Mouse (Mus musculus): ENCODE results near the gene Depdc5. TPM values are rescaled to one million over a fixed set of nuclear protein-coding genes. Genes with fewer than 3 reads are reported as not detected.
A peak's percentile ranks its signal among the peaks of the same experiment; 100 is the strongest.
"Not testable (repeated sequence)": the region's sequence is repeated elsewhere in the genome, so short reads cannot be mapped to it uniquely, and the experiment has no call there.

Depdc5 gene
- 0.12 and 0.17 TPM in 2 replicates for polyA plus RNA-seq (2012)

GRCm38 (mm10) chr5:32863253-32864228 is at the start of gene Depdc5:
TSS of gene Depdc5 (plus strand) at chr5:32863701.
- Histone ChIP-seq H3K4me1 (ENCODE audit: control insufficient read depth) (peaks cover 30% of the 10 kb centered on the region), H3K9me3 (ENCODE audit: control insufficient read depth, low read length) (no peaks in the 10 kb centered on the region), H3K27me3 (ENCODE audit: control insufficient read depth) (no peaks in the 10 kb centered on the region), H3K36me3 (ENCODE audit: control insufficient read depth) (peaks cover 32% of the 10 kb centered on the region), H3K4me3 (replicated peaks) (peak within 1 kb of the TSS; percentile 97)
- no peak for TF ChIP-seq TAL1 (IDR thresholded peaks at IDR 0.05; ENCODE audit: low read length)
- TF ChIP-seq GATA1 (IDR thresholded peaks at IDR 0.05; ENCODE audit: low read length), result no peak

GRCm38 (mm10) chr5:32815396-32815795 is 48.1 kb upstream of the Depdc5 start:
- Histone ChIP-seq H3K4me3 (replicated peaks) (no peak overlapping the region), H3K27me3 (ENCODE audit: control insufficient read depth) (no peaks in the 10 kb centered on the region), H3K36me3 (ENCODE audit: control insufficient read depth) (peaks cover 81% of the 10 kb centered on the region), H3K4me1 (ENCODE audit: control insufficient read depth) (no peaks in the 10 kb centered on the region), H3K9me3 (ENCODE audit: control insufficient read depth, low read length) (no peaks in the 10 kb centered on the region)
- TF ChIP-seq GATA1 (IDR thresholded peaks at IDR 0.05; ENCODE audit: low read length), result no peak
- TF ChIP-seq TAL1 (IDR thresholded peaks at IDR 0.05; ENCODE audit: low read length), result no peak

GRCm38 (mm10) chr5:32820471-32820870 is 43.0 kb upstream of the Depdc5 start:
- no peaks in the 10 kb centered on the region for H3K4me1 ChIP-seq (ENCODE audit: control insufficient read depth)
- H3K4me3 ChIP-seq (replicated peaks), result no peak overlapping the region
- no peaks in the 10 kb centered on the region for H3K9me3 ChIP-seq (ENCODE audit: control insufficient read depth, low read length)
- H3K27me3 ChIP-seq (ENCODE audit: control insufficient read depth), result no peaks in the 10 kb centered on the region
- no peak for TF ChIP-seq GATA1 (IDR thresholded peaks at IDR 0.05; ENCODE audit: low read length)
- peaks cover 76% of the 10 kb centered on the region for H3K36me3 ChIP-seq (ENCODE audit: control insufficient read depth)

- Histone ChIP-seq H3K27me3 (ENCODE audit: control insufficient read depth) (no peaks in the 10 kb centered on the region), H3K36me3 (ENCODE audit: control insufficient read depth) (peaks cover 83% of the 10 kb centered on the region), H3K4me3 (replicated peaks) (no peak within 1 kb of the TSS), H3K4me1 (ENCODE audit: control insufficient read depth) (no peaks in the 10 kb centered on the region), H3K9me3 (ENCODE audit: control insufficient read depth, low read length) (no peaks in the 10 kb centered on the region)
- no peak for TF ChIP-seq TAL1 (IDR thresholded peaks at IDR 0.05; ENCODE audit: low read length)
- TF ChIP-seq GATA1 (IDR thresholded peaks at IDR 0.05; ENCODE audit: low read length), result no peak
These were observed 36.5 kb upstream of the Depdc5 start, which contains the start of gene Gm20671 for GRCm38 (mm10) chr5:32827009-32827408. TSS of gene Gm20671 (minus strand) at chr5:32827109.

- H3K27me3 ChIP-seq (ENCODE audit: control insufficient read depth); H3K4me1 ChIP-seq (ENCODE audit: control insufficient read depth); H3K9me3 ChIP-seq (ENCODE audit: control insufficient read depth, low read length); H3K4me3 ChIP-seq (replicated peaks): not testable (repeated sequence)
- peaks cover 84% of the 10 kb centered on the region for H3K36me3 ChIP-seq (ENCODE audit: control insufficient read depth)
These were observed 34.7 kb upstream of the Depdc5 start for GRCm38 (mm10) chr5:32828766-32829165.

- Histone ChIP-seq H3K27me3 (ENCODE audit: control insufficient read depth) (no peaks in the 10 kb centered on the region), H3K9me3 (ENCODE audit: control insufficient read depth, low read length) (no peaks in the 10 kb centered on the region), H3K36me3 (ENCODE audit: control insufficient read depth) (peaks cover 95% of the 10 kb centered on the region), H3K4me3 (replicated peaks) (no peak overlapping the region), H3K4me1 (ENCODE audit: control insufficient read depth) (no peaks in the 10 kb centered on the region; the same call in 1 of the 2 replicates)
- no peak for TF ChIP-seq TAL1 (IDR thresholded peaks at IDR 0.05; ENCODE audit: low read length)
- TF ChIP-seq GATA1 (IDR thresholded peaks at IDR 0.05; ENCODE audit: low read length), result no peak
These were observed 33.4 kb upstream of the Depdc5 start for GRCm38 (mm10) chr5:32830054-32830453.

- TF ChIP-seq TAL1 (IDR thresholded peaks at IDR 0.05; ENCODE audit: low read length), result no peak
- no peak overlapping the region for H3K4me3 ChIP-seq (replicated peaks)
- H3K27me3 ChIP-seq (ENCODE audit: control insufficient read depth), result no peaks in the 10 kb centered on the region
- H3K36me3 ChIP-seq (ENCODE audit: control insufficient read depth), result peaks cover 94% of the 10 kb centered on the region
- H3K9me3 ChIP-seq (ENCODE audit: control insufficient read depth, low read length), result no peaks in the 10 kb centered on the region
- no peaks in the 10 kb centered on the region; the same call in 1 of the 2 replicates for H3K4me1 ChIP-seq (ENCODE audit: control insufficient read depth)
These were observed 29.0 kb upstream of the Depdc5 start for GRCm38 (mm10) chr5:32834497-32834896.

- Histone ChIP-seq H3K27me3 (ENCODE audit: control insufficient read depth) (no peaks in the 10 kb centered on the region), H3K4me3 (replicated peaks) (no peak overlapping the region), H3K36me3 (ENCODE audit: control insufficient read depth) (peaks cover 91% of the 10 kb centered on the region), H3K9me3 (ENCODE audit: control insufficient read depth, low read length) (no peaks in the 10 kb centered on the region), H3K4me1 (ENCODE audit: control insufficient read depth) (no peaks in the 10 kb centered on the region; the same call in 1 of the 2 replicates)
- TF ChIP-seq GATA1 (IDR thresholded peaks at IDR 0.05; ENCODE audit: low read length) (no peak), TAL1 (IDR thresholded peaks at IDR 0.05; ENCODE audit: low read length) (no peak)
These were observed 26.5 kb upstream of the Depdc5 start for GRCm38 (mm10) chr5:32836976-32837375.

- Histone ChIP-seq H3K36me3 (ENCODE audit: control insufficient read depth) (peaks cover 93% of the 10 kb centered on the region), H3K4me3 (replicated peaks) (no peak overlapping the region), H3K27me3 (ENCODE audit: control insufficient read depth) (no peaks in the 10 kb centered on the region), H3K4me1 (ENCODE audit: control insufficient read depth) (no peaks in the 10 kb centered on the region; the same call in 1 of the 2 replicates), H3K9me3 (ENCODE audit: control insufficient read depth, low read length) (no peaks in the 10 kb centered on the region)
- no peak for TF ChIP-seq TAL1 (IDR thresholded peaks at IDR 0.05; ENCODE audit: low read length)
- no peak for TF ChIP-seq GATA1 (IDR thresholded peaks at IDR 0.05; ENCODE audit: low read length)
These were observed 23.5 kb upstream of the Depdc5 start for GRCm38 (mm10) chr5:32840029-32840428.

All from erythroblast, embryonic 14.5 days (primary cell).